Mouse (Mus musculus): ENCODE measurements at regions not wholly inside any gene's neighbourhood (a gene's known extent, or its start where the extent isn't known, plus 50 kb on each side); places are given as distances from the start of the nearest gene placed in this dataset.

DNA sequence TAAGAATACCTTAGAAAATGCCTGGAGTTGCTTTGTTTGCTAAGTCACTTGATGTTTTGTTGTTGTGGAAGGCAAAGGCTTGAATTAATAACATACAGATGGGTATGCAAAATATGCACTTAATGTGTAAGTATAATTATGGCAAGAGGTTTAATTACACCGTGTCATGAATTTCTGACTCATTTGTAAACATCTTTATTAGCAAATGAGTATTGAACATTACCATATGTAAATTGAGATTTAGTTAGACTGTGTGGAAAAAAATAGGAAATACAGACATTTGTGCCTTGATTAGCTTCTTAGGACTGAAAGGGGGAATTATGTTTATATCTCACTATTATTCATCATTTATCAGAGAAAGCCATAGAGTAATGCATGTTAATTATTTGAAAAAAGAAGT lies 544.0 kb upstream of the Jag1 start:
- TF ChIP-seq CTCF (IDR thresholded peaks at IDR 0.05; ENCODE audit: low read depth) = no peak
- TF ChIP-seq EP300 (optimal IDR thresholded peaks at IDR 0.05) = no peak
- DNase-seq (ENCODE audit: low spot score) (no peak), ATAC-seq (ENCODE audit: low FRiP score, low TSS enrichment) (no peak)
- Histone ChIP-seq H3K4me2 (replicated peaks; ENCODE audit: low read depth) (no peak overlapping the region), H3K9ac (ENCODE audit: low read length) (no peak overlapping the region), H3K36me3 (ENCODE audit: control insufficient read depth, insufficient read depth, low read length) (no peaks in the 10 kb centered on the region), H3K27ac (replicated peaks) (no peak overlapping the region), H3K4me1 (replicated peaks; ENCODE audit: control insufficient read depth, insufficient read depth) (no peaks in the 10 kb centered on the region), H3K27me3 (ENCODE audit: control insufficient read depth, insufficient read depth, low read length) (no peaks in the 10 kb centered on the region), H3K4me3 (ENCODE audit: low read depth, low read length) (no peak overlapping the region), H3K9me3 (ENCODE audit: control insufficient read depth, low read length) (no peaks in the 10 kb centered on the region)
- 86% methylated on average over 1 of the region's 1 CpGs for WGBS

DNA sequence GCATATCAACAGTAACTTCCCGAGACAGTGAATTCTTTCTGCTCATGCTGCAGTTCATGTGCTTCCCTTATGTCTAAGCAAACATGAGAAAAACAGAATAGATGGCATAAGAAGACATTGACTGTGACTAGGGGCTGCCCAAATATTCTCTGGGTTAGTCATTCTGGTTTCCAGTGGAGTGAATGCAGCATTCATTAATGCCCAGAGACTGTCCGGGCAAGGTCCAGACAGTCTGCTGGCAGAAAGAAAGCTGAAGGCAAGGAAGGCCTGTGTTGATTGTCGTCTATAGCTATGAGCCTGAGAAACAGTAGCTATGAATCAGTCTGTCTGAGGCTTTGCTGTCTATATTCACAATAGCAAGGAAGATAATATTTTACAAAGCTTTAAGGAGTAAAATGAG lies 537.9 kb upstream of the Jag1 start:
- WGBS = 74% methylated on average over 3 of the region's 3 CpGs
- no peaks in the 10 kb centered on the region for H3K27me3 ChIP-seq (ENCODE audit: control insufficient read depth, insufficient read depth, low read length)
- no peaks in the 10 kb centered on the region for H3K4me1 ChIP-seq (replicated peaks; ENCODE audit: control insufficient read depth, insufficient read depth)
- ATAC-seq (ENCODE audit: low FRiP score, low TSS enrichment) = no peak
- no peak overlapping the region for H3K27ac ChIP-seq (replicated peaks)
- H3K36me3 ChIP-seq (ENCODE audit: control insufficient read depth, insufficient read depth, low read length) = no peaks in the 10 kb centered on the region
- no peak overlapping the region for H3K9ac ChIP-seq (ENCODE audit: low read length)
- H3K4me2 ChIP-seq (replicated peaks; ENCODE audit: low read depth) = no peak overlapping the region
- TF ChIP-seq CTCF (IDR thresholded peaks at IDR 0.05; ENCODE audit: low read depth) = no peak
- H3K9me3 ChIP-seq (ENCODE audit: control insufficient read depth, low read length) = no peaks in the 10 kb centered on the region
- no peak overlapping the region for H3K4me3 ChIP-seq (ENCODE audit: low read depth, low read length)
- no peak for DNase-seq (ENCODE audit: low spot score)

DNA sequence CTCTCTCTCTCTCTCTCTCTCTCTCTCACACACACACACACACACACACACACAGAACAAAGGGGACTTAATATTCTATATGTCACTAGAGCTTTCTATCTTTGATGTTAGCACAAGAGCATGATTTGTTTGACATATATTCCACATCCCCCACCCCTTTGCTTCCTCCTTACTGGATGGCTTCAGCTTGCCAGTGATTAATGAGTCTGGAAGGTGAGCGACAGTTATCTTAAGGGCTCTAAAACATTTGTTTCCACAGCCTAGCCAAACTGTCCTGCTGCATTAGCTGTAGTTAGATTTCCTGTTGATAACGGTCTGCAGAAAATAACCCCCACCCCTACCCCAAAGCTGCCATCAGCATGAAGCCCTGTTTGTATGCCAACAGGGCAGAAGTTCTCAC lies 527.7 kb upstream of the Jag1 start:
- 45% methylated on average over 2 of the region's 2 CpGs for WGBS
- Histone ChIP-seq H3K4me2 (replicated peaks; ENCODE audit: low read depth) (no peak overlapping the region), H3K36me3 (ENCODE audit: control insufficient read depth, insufficient read depth, low read length) (no peaks in the 10 kb centered on the region), H3K9me3 (ENCODE audit: control insufficient read depth, low read length) (no peaks in the 10 kb centered on the region), H3K4me3 (ENCODE audit: low read depth, low read length) (no peak overlapping the region), H3K27me3 (ENCODE audit: control insufficient read depth, insufficient read depth, low read length) (no peaks in the 10 kb centered on the region), H3K27ac (replicated peaks) (no peak overlapping the region), H3K9ac (ENCODE audit: low read length) (no peak overlapping the region), H3K4me1 (replicated peaks; ENCODE audit: control insufficient read depth, insufficient read depth) (no peaks in the 10 kb centered on the region)
- TF ChIP-seq CTCF (IDR thresholded peaks at IDR 0.05; ENCODE audit: low read depth) (no peak), EP300 (optimal IDR thresholded peaks at IDR 0.05) (no peak)
- DNase-seq (ENCODE audit: low spot score) (no peak), ATAC-seq (ENCODE audit: low FRiP score, low TSS enrichment) (no peak)

- no peak overlapping the region for H3K9ac ChIP-seq (ENCODE audit: low read length)
- H3K27ac ChIP-seq (replicated peaks) = no peak overlapping the region
- H3K4me2 ChIP-seq (replicated peaks; ENCODE audit: low read depth) = no peak overlapping the region
- TF ChIP-seq CTCF (IDR thresholded peaks at IDR 0.05; ENCODE audit: low read depth) (no peak), EP300 (optimal IDR thresholded peaks at IDR 0.05) (no peak)
- no peaks in the 10 kb centered on the region for H3K27me3 ChIP-seq (ENCODE audit: control insufficient read depth, insufficient read depth, low read length)
- H3K4me1 ChIP-seq (replicated peaks; ENCODE audit: control insufficient read depth, insufficient read depth) = no peaks in the 10 kb centered on the region
- no peak overlapping the region for H3K4me3 ChIP-seq (ENCODE audit: low read depth, low read length)
- DNase-seq (ENCODE audit: low spot score) = no peak
- no peaks in the 10 kb centered on the region for H3K9me3 ChIP-seq (ENCODE audit: control insufficient read depth, low read length)
- ATAC-seq (ENCODE audit: low FRiP score, low TSS enrichment) = no peak
- no peaks in the 10 kb centered on the region for H3K36me3 ChIP-seq (ENCODE audit: control insufficient read depth, insufficient read depth, low read length)
- 64% methylated on average over 10 of the region's 10 CpGs for WGBS
Measured at GRCm38 (mm10) chr2:137643269-137644055, 527.0 kb upstream of the Jag1 start.

GRCm38 (mm10) chr2:137635019-137635621 lies 518.7 kb upstream of the Jag1 start:
- Histone ChIP-seq H3K4me1 (replicated peaks; ENCODE audit: control insufficient read depth, insufficient read depth) (no peaks in the 10 kb centered on the region), H3K9ac (ENCODE audit: low read length) (no peak overlapping the region), H3K27ac (replicated peaks) (no peak overlapping the region), H3K4me2 (replicated peaks; ENCODE audit: low read depth) (no peak overlapping the region), H3K4me3 (ENCODE audit: low read depth, low read length) (no peak overlapping the region), H3K36me3 (ENCODE audit: control insufficient read depth, insufficient read depth, low read length) (no peaks in the 10 kb centered on the region), H3K27me3 (ENCODE audit: control insufficient read depth, insufficient read depth, low read length) (no peaks in the 10 kb centered on the region), H3K9me3 (ENCODE audit: control insufficient read depth, low read length) (no peaks in the 10 kb centered on the region)
- TF ChIP-seq EP300 (optimal IDR thresholded peaks at IDR 0.05) = no peak
- TF ChIP-seq CTCF (IDR thresholded peaks at IDR 0.05; ENCODE audit: low read depth) = no peak
- DNase-seq (ENCODE audit: low spot score) (no peak), ATAC-seq (ENCODE audit: low FRiP score, low TSS enrichment) (no peak)
- 41% methylated on average over 4 of the region's 4 CpGs for WGBS

- TF ChIP-seq CTCF (IDR thresholded peaks at IDR 0.05; ENCODE audit: low read depth) (no peak), EP300 (optimal IDR thresholded peaks at IDR 0.05) (no peak)
- no peak overlapping the region for H3K9ac ChIP-seq (ENCODE audit: low read length)
- H3K4me2 ChIP-seq (replicated peaks; ENCODE audit: low read depth) = no peak overlapping the region
- H3K36me3 ChIP-seq (ENCODE audit: control insufficient read depth, insufficient read depth, low read length) = no peaks in the 10 kb centered on the region
- no peak for ATAC-seq (ENCODE audit: low FRiP score, low TSS enrichment)
- no peak overlapping the region for H3K27ac ChIP-seq (replicated peaks)
- H3K4me3 ChIP-seq (ENCODE audit: low read depth, low read length) = no peak overlapping the region
- H3K4me1 ChIP-seq (replicated peaks; ENCODE audit: control insufficient read depth, insufficient read depth) = no peaks in the 10 kb centered on the region
- H3K27me3 ChIP-seq (ENCODE audit: control insufficient read depth, insufficient read depth, low read length) = no peaks in the 10 kb centered on the region
- DNase-seq (ENCODE audit: low spot score) = no peak
- WGBS = 65% methylated on average over 3 of the region's 3 CpGs
- H3K9me3 ChIP-seq (ENCODE audit: control insufficient read depth, low read length) = no peaks in the 10 kb centered on the region
Measured at GRCm38 (mm10) chr2:137616637-137617036, 500.2 kb upstream of the Jag1 start.

All from stomach, postnatal 0 days (tissue).